Mouse (Mus musculus) forebrain, embryonic 11.5 days (tissue): ENCODE data around the gene Trex1. TPM values are rescaled to one million over a fixed set of nuclear protein-coding genes. Genes with fewer than 3 reads are reported as not detected.

Experiments used
- ATAC-seq: fragments of 200-750 bp; cut with Nextera tagmentation; replicated peaks from 2 replicates; pipeline ENCODE4 v1.8.0; 2017; ENCODE audit warnings: moderate TSS enrichment; ENCODE audit not compliant: low FRiP score
- DNase-seq: peaks from one replicate; pipeline ENCODE4 v3.0.0-alpha.2; 2017; ENCODE audit warnings: low spot score
- H3K27ac ChIP-seq: fragments of 300-500 bp; sonication (generic); 2 replicates; pipeline ENCODE4 v1.5.1; 2014; ENCODE audit warnings: low read depth, low read length
- H3K27me3 ChIP-seq: fragments of 300-500 bp; sonication (generic); 2 replicates; pipeline ENCODE4 v1.6.1; 2014; ENCODE audit warnings: mild to moderate bottlenecking, low read length, mixed read lengths; ENCODE audit not compliant: control insufficient read depth, insufficient read depth
- H3K36me3 ChIP-seq: fragments of 300-500 bp; sonication (generic); 2 replicates; pipeline ENCODE4 v1.6.1; 2014; ENCODE audit warnings: mild to moderate bottlenecking, low read length, moderate library complexity, mixed read lengths; ENCODE audit not compliant: control insufficient read depth, insufficient read depth
- H3K4me1 ChIP-seq: fragments of 300-500 bp; sonication (generic); replicated peaks from 2 replicates; pipeline ENCODE4 v1.6.1; 2014; ENCODE audit warnings: low read length, mixed read lengths; ENCODE audit not compliant: control insufficient read depth, insufficient read depth
- H3K4me2 ChIP-seq: fragments of 300-500 bp; sonication (generic); 2 replicates; pipeline ENCODE4 v1.6.1; 2014; ENCODE audit warnings: low read depth, mild to moderate bottlenecking, low read length, moderate library complexity, mixed read lengths; ENCODE audit not compliant: severe bottlenecking
- H3K4me3 ChIP-seq: fragments of 300-500 bp; sonication (generic); 2 replicates; pipeline ENCODE4 v1.5.1; 2014; ENCODE audit warnings: low read depth, low read length
- H3K9ac ChIP-seq: fragments of 300-500 bp; sonication (generic); 2 replicates; pipeline ENCODE4 v1.6.1; 2014; ENCODE audit warnings: low read length
- H3K9me3 ChIP-seq: fragments of 300-500 bp; sonication (generic); 2 replicates; pipeline ENCODE4 v1.6.1; 2016; ENCODE audit warnings: low read length, mixed read lengths; ENCODE audit not compliant: control insufficient read depth
- WGBS: fragments of 180-500 bp; shearing (Covaris S2); extraction: QIAGEN DNeasy Blood & Tissue Kit; methylation state at CpG from one replicate; pipeline ENCODE4 v1.1.7; 2014; 5-methylcytosine and 5-hydroxymethylcytosine counted together
- polyA plus RNA-seq: library from polyadenylated mRNA; unstranded; fragments of >200 nt; fragmentation: Nextera tagmentation; extraction: Ambion mirVana; gene quantifications from 2 replicates; pipeline ENCODE4 v1.2.1, GENCODE M21; 2014

Gene Trex1
- polyA plus RNA-seq, 1 experiment from 2014 or later = 5.9 TPM

DNA sequence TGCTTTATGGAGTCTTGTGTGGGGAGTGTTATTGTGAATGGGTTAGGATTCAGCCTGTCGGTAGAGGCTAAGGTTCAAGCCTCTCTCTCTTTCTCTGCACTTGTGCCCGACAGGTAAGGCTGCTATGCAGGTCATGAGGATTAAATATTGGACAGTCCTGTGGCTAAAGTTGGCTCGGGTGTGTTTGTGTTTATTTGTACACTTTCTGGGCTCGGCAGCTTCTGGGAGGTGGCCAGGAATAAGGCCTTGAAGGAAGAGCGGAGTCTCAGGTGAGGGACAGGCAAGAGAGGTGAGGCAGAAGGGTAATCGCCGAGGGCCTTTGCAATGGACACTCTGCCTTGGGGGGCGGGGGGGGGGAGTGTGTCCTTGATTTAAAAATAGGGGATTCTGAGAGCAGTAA, 19.3 kb downstream of the Trex1 start:
- ATAC-seq = no peak
- DNase-seq = no peak
- no peak overlapping the region for H3K9ac ChIP-seq
- no peaks in the 10 kb centered on the region for H3K9me3 ChIP-seq
- no peak overlapping the region for H3K27ac ChIP-seq
- H3K4me3 ChIP-seq = no peak overlapping the region
- H3K27me3 ChIP-seq = no peaks in the 10 kb centered on the region
- H3K36me3 ChIP-seq = no peaks in the 10 kb centered on the region
- WGBS = 87% methylated on average over 8 of the region's 8 CpGs
- no peak overlapping the region for H3K4me2 ChIP-seq
- H3K4me1 ChIP-seq = no peaks in the 10 kb centered on the region

DNA sequence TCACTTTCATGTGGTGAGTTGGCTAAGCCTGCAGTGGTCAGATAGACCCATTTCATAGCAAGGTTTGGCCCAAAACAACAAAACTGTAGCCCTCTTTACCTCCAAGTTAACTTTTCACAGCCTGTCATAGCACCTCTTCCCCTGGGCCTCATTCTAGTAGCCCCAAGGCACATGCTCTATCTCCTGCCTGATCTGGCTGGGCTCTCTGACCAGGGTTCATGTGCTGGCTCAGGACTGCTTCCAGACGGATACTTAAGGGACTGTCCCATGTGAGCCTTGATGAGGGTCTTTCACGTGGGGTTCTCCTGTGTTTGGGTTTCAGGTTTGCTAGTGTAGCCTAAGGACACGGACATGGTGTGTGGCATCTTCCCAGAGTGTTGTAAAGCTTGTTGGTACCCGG, 19.9 kb downstream of the Trex1 start:
- 81% methylated on average over 4 of the region's 4 CpGs for WGBS

DNA sequence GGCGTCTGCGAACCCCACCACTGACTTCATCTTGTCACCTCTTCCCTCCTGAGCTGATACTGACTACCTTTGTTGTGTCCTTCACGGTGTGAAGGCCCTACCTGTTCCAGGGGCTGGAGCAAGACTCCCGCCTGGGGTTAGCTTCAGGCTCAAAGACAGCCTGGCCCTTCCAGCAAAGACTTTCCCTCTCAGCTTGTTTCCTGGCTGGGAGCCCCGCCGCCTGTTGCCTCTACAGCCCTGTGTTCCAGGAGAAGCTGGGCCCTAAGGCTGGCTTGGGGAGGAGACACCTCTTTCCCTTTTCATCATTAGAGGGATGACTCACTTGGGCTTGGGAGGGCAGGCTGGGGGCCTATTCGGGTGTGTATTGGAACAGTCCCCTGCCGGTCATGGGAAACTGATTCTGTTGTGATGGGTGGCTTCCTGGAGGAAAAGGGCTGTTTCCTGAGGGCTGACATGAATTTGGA, 20.6 kb downstream of the Trex1 start:
- Histone ChIP-seq H3K9ac (peak overlapping the region; percentile 79), H3K27me3 (no peaks in the 10 kb centered on the region), H3K4me1 (no peaks in the 10 kb centered on the region), H3K36me3 (no peaks in the 10 kb centered on the region), H3K27ac (no peak overlapping the region), H3K9me3 (no peaks in the 10 kb centered on the region), H3K4me3 (peak overlapping the region; percentile 59), H3K4me2 (peak overlapping the region; percentile 90)
- 16% methylated on average over 8 of the region's 8 CpGs for WGBS
- ATAC-seq = peak; percentile 65; the same call in 1 of the 2 replicates
- DNase-seq = no peak

More for the DNA sequence above, 19.9 kb downstream of the Trex1 start:
- no peaks in the 10 kb centered on the region for H3K27me3 ChIP-seq
- ATAC-seq = no peak
- H3K9me3 ChIP-seq = no peaks in the 10 kb centered on the region
- H3K4me3 ChIP-seq = no peak overlapping the region
- H3K27ac ChIP-seq = no peak overlapping the region
- H3K9ac ChIP-seq = no peak overlapping the region
- no peaks in the 10 kb centered on the region for H3K36me3 ChIP-seq
- no peak overlapping the region for H3K4me2 ChIP-seq
- no peaks in the 10 kb centered on the region for H3K4me1 ChIP-seq
- DNase-seq = no peak

DNA sequence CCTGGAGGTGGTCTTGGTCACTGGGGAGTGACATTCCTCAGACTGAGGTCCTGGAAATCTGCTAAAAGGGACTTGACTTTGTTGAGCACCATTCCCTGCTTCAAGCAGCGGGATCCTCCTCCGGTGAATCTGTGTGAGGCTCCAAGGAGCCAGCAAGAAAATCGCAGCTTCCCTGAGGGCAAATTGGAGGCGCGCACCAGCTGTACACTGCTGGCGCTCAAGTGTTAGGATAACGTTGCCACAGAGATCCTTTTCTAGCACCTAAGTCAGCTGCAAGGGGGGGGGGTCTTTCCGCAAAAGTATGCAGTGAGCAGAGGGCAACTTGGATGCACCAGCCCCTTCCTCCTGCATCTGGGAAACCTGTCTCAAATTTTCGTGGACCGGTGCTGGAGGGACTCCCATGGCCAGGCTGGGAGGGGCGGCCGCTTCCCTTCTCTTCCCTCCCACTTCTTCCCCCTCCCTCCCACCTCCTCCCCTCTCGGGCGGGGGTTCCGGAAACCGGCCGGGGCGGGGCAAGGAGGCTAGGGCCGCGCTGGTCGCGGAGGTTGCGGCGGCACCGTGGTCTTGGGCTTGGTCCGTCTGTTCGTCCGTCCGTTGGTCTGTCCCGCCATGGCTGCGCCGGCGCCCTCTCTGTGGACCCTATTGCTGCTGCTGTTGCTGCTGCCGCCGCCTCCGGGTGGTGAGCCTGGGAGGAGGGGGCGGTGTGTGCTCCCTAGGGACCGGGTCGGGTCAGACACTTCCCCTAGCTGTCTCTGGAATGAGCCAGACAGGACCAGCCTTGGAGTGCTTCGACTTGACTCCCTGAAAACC, 21.2 kb downstream of the Trex1 start, which contains the start of gene Shisa5:
Shisa5 (plus strand) TSS at position 480 of the 810 bp plus-strand sequence.
- H3K36me3 ChIP-seq = no peaks in the 10 kb centered on the region
- no peaks in the 10 kb centered on the region for H3K27me3 ChIP-seq
- DNase-seq = peak; percentile 87
- H3K9me3 ChIP-seq = no peaks in the 10 kb centered on the region
- H3K4me3 ChIP-seq = peak within 1 kb of the TSS; percentile 59
- H3K4me1 ChIP-seq = no peaks in the 10 kb centered on the region
- under 1% methylated on average over 33 of the region's 40 CpGs for WGBS
- H3K27ac ChIP-seq = no peak within 1 kb of the TSS
- ATAC-seq = peak; percentile 87
- peak within 1 kb of the TSS; percentile 90 for H3K4me2 ChIP-seq
- H3K9ac ChIP-seq = peak within 1 kb of the TSS; percentile 79

DNA sequence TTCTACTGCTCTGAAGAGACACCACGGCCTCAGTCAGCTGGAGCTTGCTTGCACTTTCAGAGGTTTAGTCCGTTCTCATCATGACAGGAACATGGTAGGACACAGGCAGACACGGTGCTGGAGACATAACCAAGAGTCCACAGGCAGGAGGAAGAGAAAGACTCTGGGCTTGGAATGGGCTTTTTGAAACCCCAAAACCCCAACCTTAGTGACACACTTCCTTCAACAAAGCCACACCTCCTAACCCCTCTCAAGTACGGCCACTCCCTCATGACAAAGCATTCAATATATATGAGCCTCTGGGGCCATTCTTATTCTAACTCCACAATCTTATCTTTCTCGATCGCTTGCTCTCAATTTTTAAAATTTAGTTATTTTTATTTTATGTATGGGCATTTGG, 27.1 kb downstream of the Trex1 start:
- Histone ChIP-seq H3K4me2 (no peak overlapping the region), H3K4me3 (no peak overlapping the region), H3K9ac (no peak overlapping the region), H3K27me3 (no peaks in the 10 kb centered on the region), H3K27ac (no peak overlapping the region), H3K36me3 (no peaks in the 10 kb centered on the region), H3K9me3 (no peaks in the 10 kb centered on the region), H3K4me1 (no peaks in the 10 kb centered on the region)
- DNase-seq (no peak), ATAC-seq (no peak)
- WGBS = 89% methylated on average over 6 of the region's 6 CpGs

DNA sequence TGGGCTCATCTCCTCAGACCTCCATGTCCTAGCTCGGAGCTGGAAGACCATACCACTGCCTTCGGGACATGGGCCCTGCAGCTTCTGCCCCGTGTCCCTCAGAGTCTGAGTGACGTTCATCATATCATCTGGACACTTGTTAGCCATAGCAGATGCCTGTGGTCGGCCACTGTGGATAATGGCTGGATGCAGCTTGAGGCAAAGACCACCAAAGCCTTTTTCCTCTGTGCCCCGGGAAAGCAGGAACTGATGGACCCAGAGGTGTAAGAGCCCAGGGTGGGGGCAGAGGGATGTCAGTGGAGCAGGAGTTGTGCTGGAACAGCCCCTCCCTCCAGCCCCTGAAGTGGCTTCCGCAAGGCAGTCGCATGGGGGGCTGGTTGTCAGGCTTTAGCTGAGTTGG, 27.8 kb downstream of the Trex1 start:
- WGBS = 89% methylated on average over 8 of the region's 8 CpGs
- H3K36me3 ChIP-seq = no peaks in the 10 kb centered on the region

DNA sequence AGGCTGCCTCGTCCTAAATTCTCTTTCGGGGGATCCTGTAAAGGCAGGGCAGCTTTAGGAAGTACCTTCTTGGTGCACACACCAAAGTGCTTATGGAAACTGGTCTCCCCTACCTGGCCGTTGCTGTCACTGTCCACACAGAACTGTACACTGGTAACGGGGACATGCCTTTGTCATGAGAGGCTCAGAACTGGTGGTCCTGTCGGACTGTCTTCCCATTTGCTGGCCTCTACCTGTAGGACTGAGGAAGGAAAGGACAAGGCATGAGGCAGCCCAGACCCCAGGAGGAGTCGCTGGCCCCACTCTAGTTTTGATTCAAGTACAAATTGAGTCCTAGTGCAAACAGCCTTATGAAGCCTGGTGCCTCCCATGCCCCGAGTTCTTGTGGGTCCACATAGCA, 28.5 kb downstream of the Trex1 start:
- Histone ChIP-seq H3K36me3 (no peaks in the 10 kb centered on the region), H3K4me1 (no peaks in the 10 kb centered on the region), H3K27me3 (no peaks in the 10 kb centered on the region), H3K4me3 (no peak overlapping the region), H3K9ac (no peak overlapping the region), H3K4me2 (no peak overlapping the region), H3K27ac (no peak overlapping the region), H3K9me3 (no peaks in the 10 kb centered on the region)
- WGBS = 91% methylated on average over 7 of the region's 7 CpGs
- DNase-seq (no peak), ATAC-seq (no peak)

More for the DNA sequence above, 27.8 kb downstream of the Trex1 start:
- no peak overlapping the region for H3K4me3 ChIP-seq
- no peak for ATAC-seq
- no peak overlapping the region for H3K4me2 ChIP-seq
- H3K27me3 ChIP-seq = no peaks in the 10 kb centered on the region
- no peak overlapping the region for H3K27ac ChIP-seq
- no peak for DNase-seq
- no peaks in the 10 kb centered on the region for H3K4me1 ChIP-seq
- no peak overlapping the region for H3K9ac ChIP-seq
- H3K9me3 ChIP-seq = no peaks in the 10 kb centered on the region

DNA sequence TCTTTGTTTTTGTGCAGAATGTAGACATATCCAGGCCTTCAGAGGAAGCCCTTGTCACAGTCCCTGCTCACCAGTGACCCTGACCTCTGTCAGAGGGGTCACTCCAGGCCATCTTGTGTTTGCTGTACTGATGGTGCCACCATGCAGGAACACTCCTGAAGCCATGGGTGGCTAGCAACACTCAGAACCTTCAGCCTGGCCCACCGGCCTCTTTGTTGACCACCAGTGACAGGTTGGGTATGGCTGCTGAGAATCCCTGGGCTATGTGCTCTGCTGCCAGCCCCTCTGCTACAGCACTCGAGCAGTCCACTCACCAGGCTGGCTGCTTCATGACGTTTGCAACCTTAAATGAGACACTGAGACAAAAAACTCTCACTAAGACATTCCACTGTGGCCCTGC, 29.2 kb downstream of the Trex1 start:
- 81% methylated on average over 3 of the region's 3 CpGs for WGBS
- no peak overlapping the region for H3K4me2 ChIP-seq
- H3K4me3 ChIP-seq = no peak overlapping the region

DNA sequence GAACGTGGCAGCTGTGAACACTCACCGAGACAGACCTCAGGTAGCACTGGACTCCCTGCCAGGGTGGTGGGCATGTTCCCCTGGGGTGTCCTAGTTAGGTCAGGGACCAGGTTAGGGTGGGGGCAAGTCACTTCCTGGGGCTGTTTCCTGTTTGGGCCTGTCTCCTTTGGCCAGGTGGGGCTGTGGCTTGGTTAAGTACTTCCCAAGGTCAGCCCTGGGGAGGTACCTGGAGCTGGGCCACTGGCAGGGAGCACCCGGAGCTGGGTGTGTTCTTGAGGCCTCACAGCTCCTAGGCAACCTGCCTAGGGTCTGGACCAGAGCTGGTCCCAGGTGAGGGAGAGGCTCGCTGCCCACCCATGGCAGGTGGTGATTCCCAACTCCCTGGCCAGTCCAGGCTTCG, 30.6 kb downstream of the Trex1 start:
- Histone ChIP-seq H3K4me1 (no peaks in the 10 kb centered on the region), H3K36me3 (no peaks in the 10 kb centered on the region), H3K4me3 (no peak overlapping the region), H3K9me3 (no peaks in the 10 kb centered on the region), H3K27me3 (no peaks in the 10 kb centered on the region), H3K4me2 (no peak overlapping the region), H3K27ac (no peak overlapping the region), H3K9ac (no peak overlapping the region)
- DNase-seq = no peak
- ATAC-seq = no peak
- 84% methylated on average over 5 of the region's 5 CpGs for WGBS

More for the DNA sequence above, 29.2 kb downstream of the Trex1 start:
- Histone ChIP-seq H3K27me3 (no peaks in the 10 kb centered on the region), H3K36me3 (no peaks in the 10 kb centered on the region), H3K27ac (no peak overlapping the region), H3K9ac (no peak overlapping the region), H3K4me1 (no peaks in the 10 kb centered on the region), H3K9me3 (no peaks in the 10 kb centered on the region)
- DNase-seq (no peak), ATAC-seq (no peak)
